Mouse (Mus musculus): ENCODE data around the gene Mex3a.

GRCm38 (mm10) chr3:88563966-88564365 lies 31.8 kb downstream of the Mex3a start:
- TF ChIP-seq CTCF (IDR thresholded peaks at IDR 0.05; ENCODE audit: borderline replicate concordance, insufficient read depth, low read length): no peak
- no peak for TF ChIP-seq POLR2A (IDR thresholded peaks at IDR 0.05; ENCODE audit: low read depth, low read length)
